Mouse (Mus musculus): Measurements from ENCODE around the gene Ifitm1.

DNA sequence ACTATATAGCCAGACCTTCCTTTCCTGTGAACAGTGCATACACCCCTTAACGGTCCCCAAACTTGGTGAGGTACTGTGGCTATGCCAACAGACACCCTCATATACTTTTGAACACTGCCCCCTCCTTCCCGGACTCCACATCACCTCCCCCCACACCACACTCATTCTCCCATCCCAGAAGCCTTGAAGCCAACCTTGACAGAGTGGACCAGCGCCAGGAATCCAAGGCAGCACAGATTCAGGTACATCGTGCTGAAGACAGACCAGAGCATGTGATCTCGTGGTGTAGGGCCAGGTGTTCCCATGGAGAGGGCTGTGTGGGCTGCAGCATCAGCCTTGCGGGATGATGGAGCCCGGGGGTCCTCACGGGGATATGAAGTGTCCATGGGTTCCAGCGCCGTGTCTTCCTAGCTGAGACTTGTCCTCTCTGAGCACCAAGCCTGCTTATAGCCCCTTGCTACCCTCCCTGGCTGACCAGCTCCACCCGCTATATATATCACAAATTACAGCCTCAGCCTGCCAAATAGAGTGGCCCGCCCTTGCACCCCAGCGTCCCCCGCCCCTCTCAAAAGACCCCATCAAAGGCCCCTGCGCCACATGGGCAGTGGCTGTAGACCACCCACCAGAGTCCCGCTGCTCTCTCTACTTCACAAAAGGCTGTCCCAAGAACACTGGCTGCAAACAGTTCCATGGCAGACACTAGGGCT lies 17.0 kb upstream of the Ifitm1 start, which contains the start of gene Ifitm5:
- TF ChIP-seq CTCF (IDR thresholded peaks at IDR 0.05; ENCODE audit: borderline replicate concordance, insufficient read depth, low read length) = no peak
- TF ChIP-seq POLR2A (IDR thresholded peaks at IDR 0.05; ENCODE audit: low read depth, low read length) = no peak

Data from embryonic fibroblast, embryonic 13.5 days (primary cell).